Mouse (Mus musculus): ENCODE measurements around the gene Katnb1. TPM values are rescaled to one million over a fixed set of nuclear protein-coding genes. Genes with fewer than 3 reads are reported as not detected.

The Katnb1 gene
- 10 to 100 TPM; 16.9 to 22.5 TPM for polyA plus RNA-seq (2017; shearing (Covaris generic))

DNA sequence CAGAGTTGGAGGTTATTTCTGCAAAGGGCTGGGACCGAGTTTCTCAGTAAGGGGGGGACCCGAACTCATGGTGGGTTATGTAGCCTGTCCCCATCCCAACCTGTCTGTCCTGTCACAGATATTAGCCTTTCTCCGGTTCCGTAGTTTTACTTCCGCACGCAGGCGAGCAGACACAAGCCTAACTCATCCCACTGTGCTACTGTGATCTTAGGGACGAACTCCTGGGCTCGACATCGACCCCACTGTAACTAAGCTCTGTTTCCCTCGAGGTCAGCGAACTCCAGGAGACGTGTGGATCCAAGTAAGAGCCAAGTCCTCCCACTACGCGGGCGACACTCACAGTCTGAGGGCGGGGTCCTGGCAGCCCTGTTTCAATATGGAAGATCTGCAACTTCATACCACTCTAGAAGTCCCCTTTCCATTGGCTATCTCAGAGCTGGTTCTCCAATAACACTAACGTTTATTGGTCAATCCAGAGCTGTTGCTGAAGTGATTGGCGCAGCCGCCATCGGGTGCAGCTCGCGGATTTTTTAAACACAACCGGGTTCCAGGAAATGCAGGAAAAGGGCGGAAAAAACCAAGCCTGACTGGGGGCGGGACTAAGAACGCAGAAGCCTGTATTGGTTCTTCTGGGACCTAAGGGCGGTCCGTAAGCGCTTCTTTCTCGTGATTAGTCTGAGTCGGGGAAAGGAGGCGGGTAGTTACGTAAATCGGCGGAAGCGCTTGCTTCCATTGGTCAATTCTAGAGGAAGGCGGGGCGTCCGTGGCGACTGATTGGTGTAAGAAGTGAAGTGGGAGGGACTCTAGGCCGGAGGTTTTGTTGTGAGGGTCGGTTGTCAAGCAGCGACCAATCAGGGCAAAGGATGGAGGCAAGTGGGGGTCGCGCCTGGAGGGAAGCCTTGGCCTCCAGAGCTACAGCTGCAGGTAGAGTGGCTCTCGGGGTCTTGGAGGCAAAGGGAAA, at the start of gene Katnb1:
Gene Katnb1, plus strand, starts transcription at position 806 of the 961 bp plus-strand sequence.

DNA sequence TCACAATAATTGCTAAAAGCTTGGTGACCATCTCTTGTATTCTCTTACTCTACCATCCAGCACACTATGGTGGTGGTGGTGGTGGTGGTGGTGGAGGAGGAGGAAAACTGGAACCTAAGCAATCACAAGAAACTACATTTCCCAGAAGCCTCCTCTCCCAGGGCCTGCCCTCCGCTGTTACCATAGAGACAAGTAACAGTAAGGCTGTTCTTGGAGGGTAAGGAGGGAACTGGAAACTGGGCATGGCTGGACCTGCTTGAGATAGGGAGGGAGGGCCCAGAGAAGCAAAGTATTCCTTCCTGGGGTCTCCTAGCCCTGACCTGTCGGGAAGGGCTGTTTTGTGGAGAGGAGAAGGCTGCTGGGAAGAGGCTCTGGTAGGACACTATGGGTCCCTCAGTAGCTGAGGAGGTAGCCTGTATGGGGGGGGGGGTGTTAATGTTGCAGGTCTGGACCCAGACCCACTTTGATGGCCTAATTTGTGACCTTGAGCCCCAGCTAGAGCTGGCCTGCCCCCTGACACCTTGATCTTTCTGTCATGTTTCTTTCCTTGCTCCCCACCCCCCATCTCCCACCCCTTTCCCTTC, 26.0 kb upstream of the Katnb1 start, which contains the start of gene Drc7:
Gene Drc7, plus strand, starts transcription at position 177 of the 584 bp plus-strand sequence.

Other genes starting within 250 kb of the Katnb1 start
- 10 to 100 TPM; 53.5 to 59.9 TPM for gene Coq9, start 242.9 kb upstream of the Katnb1 start, polyA plus RNA-seq (2017; shearing (Covaris generic))
- 10 to 100 TPM; 88.9 to 98.2 TPM for gene Ciapin1, start 242.8 kb upstream of the Katnb1 start, polyA plus RNA-seq (2017; shearing (Covaris generic))
- 100 to 1,000 TPM; 106 to 118 TPM for gene Polr2c, start 223.7 kb upstream of the Katnb1 start, polyA plus RNA-seq (2017; shearing (Covaris generic))
- gene Dok4, start 204.9 kb upstream of the Katnb1 start, polyA plus RNA-seq (2017; shearing (Covaris generic)), result 1 to 10 TPM; 1.8 to 3.3 TPM
- 1 to 10 TPM; 1.7 to 3.9 TPM for gene Ccdc102a, start 163.1 kb upstream of the Katnb1 start, polyA plus RNA-seq (2017; shearing (Covaris generic))
- under 1 TPM in 1 of 2 experiments, not detected in 1; 0.96 TPM for gene Adgrg5, start 157.5 kb upstream of the Katnb1 start, polyA plus RNA-seq (2017; shearing (Covaris generic))
- gene Adgrg1, start 106.4 kb upstream of the Katnb1 start, polyA plus RNA-seq (2017; shearing (Covaris generic)), result 1 to 10 TPM; 2.2 to 3.3 TPM
- gene Adgrg3, start 63.5 kb upstream of the Katnb1 start, polyA plus RNA-seq (2017; shearing (Covaris generic)), result under 1 TPM; 0.34 to 0.56 TPM
- not detected for gene Drc7, start 26.1 kb upstream of the Katnb1 start, polyA plus RNA-seq (2017; shearing (Covaris generic))
- 1 to 10 TPM in 1 of 2 experiments, under 1 TPM in 1; 0.51 to 3.5 TPM for gene Kifc3, start 121.6 kb downstream of the Katnb1 start, polyA plus RNA-seq (2017; shearing (Covaris generic))
- under 1 TPM in 1 of 2 experiments, not detected in 1; 0.17 TPM for gene Cngb1, start 225.4 kb downstream of the Katnb1 start, polyA plus RNA-seq (2017; shearing (Covaris generic))
- gene Tepp, start 229.4 kb downstream of the Katnb1 start, polyA plus RNA-seq (2017; shearing (Covaris generic)), result not detected

All from activated CD4-positive, CD25-positive, alpha-beta regulatory T cell (primary cell).